Mouse (Mus musculus) embryonic facial prominence, embryonic 15.5 days (tissue): ENCODE data around the gene Slc41a3. TPM values are rescaled to one million over a fixed set of nuclear protein-coding genes. Genes with fewer than 3 reads are reported as not detected.

Experiments
- ATAC-seq: fragments of 200-750 bp; cut with Nextera tagmentation; 2 replicates; pipeline ENCODE4 v1.8.0; 2017; ENCODE audit warnings: low read depth, moderate TSS enrichment; ENCODE audit not compliant: insufficient number of reproducible peaks, low FRiP score, low TSS enrichment
- H3K27ac ChIP-seq: fragments of 300-500 bp; sonication (generic); replicated peaks from 2 replicates; pipeline ENCODE4 v1.5.1; 2015; ENCODE audit warnings: mild to moderate bottlenecking, inconsistent platforms
- H3K27me3 ChIP-seq: fragments of 300-500 bp; sonication (generic); 2 replicates; pipeline ENCODE4 v1.6.1; 2015; ENCODE audit warnings: inconsistent platforms
- H3K36me3 ChIP-seq: fragments of 300-500 bp; sonication (generic); 2 replicates; pipeline ENCODE4 v1.6.1; 2015; ENCODE audit warnings: mild to moderate bottlenecking, inconsistent platforms
- H3K4me1 ChIP-seq: fragments of 300-500 bp; sonication (generic); 2 replicates; pipeline ENCODE4 v1.6.1; 2015; ENCODE audit warnings: inconsistent platforms
- H3K4me2 ChIP-seq: fragments of 300-500 bp; sonication (generic); replicated peaks from 2 replicates; pipeline ENCODE4 v1.6.1; 2015; ENCODE audit warnings: mild to moderate bottlenecking, inconsistent platforms
- H3K4me3 ChIP-seq: fragments of 300-500 bp; sonication (generic); replicated peaks from 2 replicates; pipeline ENCODE4 v1.5.1; 2015; ENCODE audit warnings: mild to moderate bottlenecking, inconsistent platforms
- H3K9ac ChIP-seq: fragments of 300-500 bp; sonication (generic); 2 replicates; pipeline ENCODE4 v1.6.1; 2015; ENCODE audit warnings: inconsistent platforms
- H3K9me3 ChIP-seq: fragments of 300-500 bp; sonication (generic); replicated peaks from 2 replicates; pipeline ENCODE4 v1.6.1; 2016; ENCODE audit warnings: inconsistent platforms
- WGBS: fragments of 180-500 bp; shearing (Covaris S2); methylation state at CpG from one replicate; pipeline ENCODE4 v1.1.7; 2015; 5-methylcytosine and 5-hydroxymethylcytosine counted together
- polyA plus RNA-seq: library from polyadenylated mRNA; unstranded; fragments of >200 nt; fragmentation: Nextera tagmentation; extraction: Ambion mirVana; gene quantifications from 2 replicates; pipeline ENCODE4 v1.2.1, GENCODE M21; 2015

The Slc41a3 gene
- polyA plus RNA-seq, 1 experiment from 2014 or later: 6.1 TPM

GRCm38 (mm10) chr6:90568721-90569120 is 35.8 kb upstream of the Slc41a3 start:
- no peak for ATAC-seq
- Histone ChIP-seq H3K4me1 (no peaks in the 10 kb centered on the region), H3K36me3 (no peaks in the 10 kb centered on the region), H3K27ac (no peak overlapping the region), H3K4me3 (no peak overlapping the region), H3K4me2 (no peak overlapping the region), H3K27me3 (no peaks in the 10 kb centered on the region), H3K9ac (no peak overlapping the region), H3K9me3 (no peaks in the 10 kb centered on the region)
- WGBS: 80% methylated on average over 4 of the region's 4 CpGs

GRCm38 (mm10) chr6:90569736-90570383 is 34.7 kb upstream of the Slc41a3 start:
- no peaks in the 10 kb centered on the region for H3K36me3 ChIP-seq
- H3K4me2 ChIP-seq: no peak overlapping the region
- WGBS: 66% methylated on average over 12 of the region's 12 CpGs
- H3K27ac ChIP-seq: no peak overlapping the region
- no peak overlapping the region for H3K9ac ChIP-seq
- ATAC-seq: no peak
- H3K4me1 ChIP-seq: no peaks in the 10 kb centered on the region
- H3K9me3 ChIP-seq: no peaks in the 10 kb centered on the region
- no peaks in the 10 kb centered on the region for H3K27me3 ChIP-seq
- no peak overlapping the region for H3K4me3 ChIP-seq

- no peak for ATAC-seq
- H3K27me3 ChIP-seq: no peaks in the 10 kb centered on the region
- no peak overlapping the region for H3K27ac ChIP-seq
- no peaks in the 10 kb centered on the region for H3K36me3 ChIP-seq
- H3K4me1 ChIP-seq: no peaks in the 10 kb centered on the region
- WGBS: 82% methylated on average over 8 of the region's 8 CpGs
- H3K9ac ChIP-seq: no peak overlapping the region
- H3K4me2 ChIP-seq: no peak overlapping the region
- no peak overlapping the region for H3K4me3 ChIP-seq
- H3K9me3 ChIP-seq: no peaks in the 10 kb centered on the region
Measured at GRCm38 (mm10) chr6:90570392-90570791, 34.1 kb upstream of the Slc41a3 start.

GRCm38 (mm10) chr6:90575261-90575715 is 29.2 kb upstream of the Slc41a3 start:
- no peak overlapping the region for H3K9ac ChIP-seq
- H3K36me3 ChIP-seq: no peaks in the 10 kb centered on the region
- no peaks in the 10 kb centered on the region for H3K27me3 ChIP-seq
- no peaks in the 10 kb centered on the region for H3K4me1 ChIP-seq
- H3K9me3 ChIP-seq: no peaks in the 10 kb centered on the region
- no peak overlapping the region for H3K4me2 ChIP-seq
- ATAC-seq: no peak
- H3K4me3 ChIP-seq: no peak overlapping the region
- 45% methylated on average over 3 of the region's 3 CpGs for WGBS
- no peak overlapping the region for H3K27ac ChIP-seq

GRCm38 (mm10) chr6:90578174-90578573 is 26.4 kb upstream of the Slc41a3 start:
- Histone ChIP-seq H3K4me2 (no peak overlapping the region), H3K27me3 (no peaks in the 10 kb centered on the region), H3K9ac (no peak overlapping the region), H3K36me3 (no peaks in the 10 kb centered on the region), H3K9me3 (no peaks in the 10 kb centered on the region), H3K4me3 (no peak overlapping the region), H3K27ac (no peak overlapping the region), H3K4me1 (no peaks in the 10 kb centered on the region)
- 58% methylated on average over 3 of the region's 3 CpGs for WGBS
- ATAC-seq: no peak

- WGBS: 74% methylated on average over 2 of the region's 2 CpGs
Measured at GRCm38 (mm10) chr6:90582331-90582730, 22.2 kb upstream of the Slc41a3 start.

GRCm38 (mm10) chr6:90588113-90588512 is 16.4 kb upstream of the Slc41a3 start:
- Histone ChIP-seq H3K4me1 (no peaks in the 10 kb centered on the region), H3K27me3 (no peaks in the 10 kb centered on the region), H3K27ac (no peak overlapping the region), H3K9me3 (no peaks in the 10 kb centered on the region), H3K4me3 (no peak overlapping the region), H3K9ac (no peak overlapping the region), H3K36me3 (no peaks in the 10 kb centered on the region), H3K4me2 (no peak overlapping the region)
- 16% methylated on average over 5 of the region's 5 CpGs for WGBS
- ATAC-seq: no peak

More at GRCm38 (mm10) chr6:90582331-90582730, 22.2 kb upstream of the Slc41a3 start:
- Histone ChIP-seq H3K9ac (no peak overlapping the region), H3K36me3 (no peaks in the 10 kb centered on the region), H3K4me1 (no peaks in the 10 kb centered on the region), H3K27me3 (no peaks in the 10 kb centered on the region), H3K4me3 (no peak overlapping the region), H3K27ac (no peak overlapping the region), H3K4me2 (no peak overlapping the region), H3K9me3 (no peaks in the 10 kb centered on the region)
- ATAC-seq: no peak

- H3K27ac ChIP-seq: no peak overlapping the region
- H3K4me3 ChIP-seq: no peak overlapping the region
- H3K9ac ChIP-seq: no peak overlapping the region
- H3K4me1 ChIP-seq: no peaks in the 10 kb centered on the region
- no peaks in the 10 kb centered on the region for H3K9me3 ChIP-seq
- H3K36me3 ChIP-seq: no peaks in the 10 kb centered on the region
- 73% methylated on average over 1 of the region's 1 CpGs for WGBS
- H3K27me3 ChIP-seq: no peaks in the 10 kb centered on the region
- H3K4me2 ChIP-seq: no peak overlapping the region
- no peak for ATAC-seq
Measured at GRCm38 (mm10) chr6:90590707-90591106, 13.8 kb upstream of the Slc41a3 start.

- no peaks in the 10 kb centered on the region for H3K9me3 ChIP-seq
- no peaks in the 10 kb centered on the region for H3K27me3 ChIP-seq
- ATAC-seq: no peak
- no peak overlapping the region for H3K4me3 ChIP-seq
- no peaks in the 10 kb centered on the region for H3K4me1 ChIP-seq
- no peaks in the 10 kb centered on the region for H3K36me3 ChIP-seq
- H3K9ac ChIP-seq: no peak overlapping the region
- no peak overlapping the region for H3K4me2 ChIP-seq
- no peak overlapping the region for H3K27ac ChIP-seq
- WGBS: 65% methylated on average over 1 of the region's 1 CpGs
Measured at GRCm38 (mm10) chr6:90594972-90595371, 9.6 kb upstream of the Slc41a3 start.

- 83% methylated on average over 4 of the region's 4 CpGs for WGBS
- no peak overlapping the region for H3K9ac ChIP-seq
- no peak for ATAC-seq
- no peaks in the 10 kb centered on the region for H3K4me1 ChIP-seq
- H3K27ac ChIP-seq: no peak overlapping the region
- H3K9me3 ChIP-seq: no peaks in the 10 kb centered on the region
- no peak overlapping the region for H3K4me2 ChIP-seq
- no peak overlapping the region for H3K4me3 ChIP-seq
- no peaks in the 10 kb centered on the region for H3K27me3 ChIP-seq
- no peaks in the 10 kb centered on the region for H3K36me3 ChIP-seq
Measured at GRCm38 (mm10) chr6:90597060-90597459, 7.5 kb upstream of the Slc41a3 start.

- no peaks in the 10 kb centered on the region for H3K27me3 ChIP-seq
- no peaks in the 10 kb centered on the region for H3K4me1 ChIP-seq
- H3K4me3 ChIP-seq: no peak overlapping the region
- no peak overlapping the region for H3K27ac ChIP-seq
- H3K9me3 ChIP-seq: no peaks in the 10 kb centered on the region
- 83% methylated on average over 2 of the region's 2 CpGs for WGBS
- H3K36me3 ChIP-seq: no peaks in the 10 kb centered on the region
- no peak overlapping the region for H3K9ac ChIP-seq
- H3K4me2 ChIP-seq: no peak overlapping the region
- ATAC-seq: no peak
Measured at GRCm38 (mm10) chr6:90597592-90597991, 6.9 kb upstream of the Slc41a3 start.

- no peak for ATAC-seq
- Histone ChIP-seq H3K4me3 (no peak overlapping the region), H3K27ac (no peak overlapping the region), H3K9ac (no peak overlapping the region), H3K9me3 (no peaks in the 10 kb centered on the region), H3K36me3 (no peaks in the 10 kb centered on the region), H3K4me2 (no peak overlapping the region), H3K27me3 (no peaks in the 10 kb centered on the region), H3K4me1 (no peaks in the 10 kb centered on the region)
- 83% methylated on average over 6 of the region's 6 CpGs for WGBS
Measured at GRCm38 (mm10) chr6:90598197-90598596, 6.3 kb upstream of the Slc41a3 start.
